Mouse (Mus musculus): ENCODE results near the gene Nr1h4. TPM values are rescaled to one million over a fixed set of nuclear protein-coding genes. Genes with fewer than 3 reads are reported as not detected.

Gene Nr1h4
- polyA plus RNA-seq (2012; ENCODE audit: low replicate concordance), result not detected in 2 replicates

DNA sequence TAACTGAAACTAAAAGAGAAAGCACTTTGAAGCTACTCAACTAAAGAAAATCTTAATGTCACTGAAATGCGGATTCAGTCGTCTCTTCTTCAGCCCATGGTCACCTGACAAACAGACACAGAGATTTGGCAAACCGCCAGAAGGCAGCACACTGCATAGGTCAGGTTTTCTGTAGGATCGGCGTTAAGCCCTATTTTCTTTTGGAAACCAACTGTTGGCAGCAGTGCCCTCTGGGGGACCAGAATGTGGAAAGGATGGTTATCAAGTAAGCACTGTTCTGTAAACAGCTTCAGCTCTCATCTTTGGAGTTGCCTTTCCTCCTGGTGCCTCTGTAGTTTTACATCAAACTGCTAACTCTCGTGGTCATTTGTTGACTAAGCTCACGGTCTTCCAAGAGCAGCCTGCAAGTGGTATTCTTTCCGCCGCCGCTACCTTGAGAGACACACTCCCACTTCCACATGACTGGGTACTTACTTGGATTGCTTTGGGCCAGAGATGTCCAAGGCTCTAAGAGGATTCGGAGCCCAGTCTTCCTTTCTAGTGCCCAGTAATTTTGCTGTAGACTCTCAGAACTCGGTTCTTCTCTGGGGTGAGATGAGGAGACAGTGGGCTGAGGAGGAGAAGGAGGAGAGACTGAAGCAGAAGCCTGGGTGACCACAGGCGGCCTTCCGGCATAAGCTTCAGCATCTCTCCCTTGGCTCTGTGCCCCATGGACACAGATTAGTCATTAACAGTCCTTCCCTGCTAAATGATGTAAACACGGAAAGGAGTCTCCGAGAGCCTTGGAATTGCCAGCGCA is at the start of gene Nr1h4:
Gene Nr1h4, minus strand, starts transcription at position 657 of the 799 bp plus-strand sequence.

GRCm38 (mm10) chr10:89443623-89444151 is 89.7 kb downstream of the Nr1h4 start, which contains the start of gene Gas2l3:
Gas2l3 (minus strand) TSS chr10:89443967.

Other genes starting within 250 kb of the Nr1h4 start
- gene Ano4, start 188.8 kb downstream of the Nr1h4 start, polyA plus RNA-seq (2012; ENCODE audit: low replicate concordance), result not detected in 2 replicates
- gene Gas2l3, start 89.6 kb downstream of the Nr1h4 start, polyA plus RNA-seq (2012; ENCODE audit: low replicate concordance), result 0.16 and 0.77 TPM in 2 replicates
- gene Slc17a8, start 87.7 kb upstream of the Nr1h4 start, polyA plus RNA-seq (2012; ENCODE audit: low replicate concordance), result not detected in 2 replicates
- 5.0 and 19.9 TPM in 2 replicates for gene Scyl2, start 152.7 kb upstream of the Nr1h4 start, polyA plus RNA-seq (2012; ENCODE audit: low replicate concordance)
- 0.10 and 0.54 TPM in 2 replicates for gene Actr6, start 198.7 kb upstream of the Nr1h4 start, polyA plus RNA-seq (2012; ENCODE audit: low replicate concordance)
- gene Uhrf1bp1l, start 211.4 kb upstream of the Nr1h4 start, polyA plus RNA-seq (2012; ENCODE audit: low replicate concordance), result 1.7 and 4.2 TPM in 2 replicates

All from leukemia stem cell, adult 10-12 weeks (primary cell).